Mouse (Mus musculus) erythroblast, embryonic 14.5 days (primary cell): ENCODE measurements around the gene Tmem91.

Experiments used
- GATA1 ChIP-seq: IDR thresholded peaks from 2 replicates; pipeline ENCODE4 v1.6.1; 2012; ENCODE audit warnings: low read length, inconsistent platforms, mixed read lengths
- TAL1 ChIP-seq: IDR thresholded peaks from 3 replicates; pipeline ENCODE4 v1.6.1; 2012; ENCODE audit warnings: low read length, inconsistent platforms, mixed read lengths

DNA sequence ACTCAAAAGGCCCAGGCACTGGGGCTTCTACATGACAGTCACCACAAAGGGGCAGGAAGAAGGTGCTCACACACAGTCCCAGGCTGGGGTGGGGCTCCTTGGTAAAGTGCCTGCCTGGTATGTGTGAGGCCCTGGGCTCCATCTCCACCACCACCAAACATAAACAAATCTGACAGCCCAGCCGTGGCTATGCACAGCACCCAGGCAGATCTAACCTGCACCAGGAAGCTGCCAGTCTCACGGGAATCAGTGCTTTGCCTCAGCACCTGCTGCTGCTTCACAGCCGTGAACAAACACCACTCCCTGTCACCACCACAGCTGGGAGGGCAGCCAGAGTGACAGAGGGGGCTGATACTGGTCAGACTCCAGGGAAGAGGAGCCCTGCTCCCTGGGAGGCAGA lies 38.6 kb downstream of the Tmem91 start:
- no peak for TF ChIP-seq GATA1
- TF ChIP-seq TAL1, result no peak
